Mouse (Mus musculus) effector memory CD4-positive, alpha-beta T cell, adult 7 months (primary cell): ENCODE data around the gene Pitpnb. TPM values are rescaled to one million over a fixed set of nuclear protein-coding genes. Genes with fewer than 3 reads are reported as not detected.

Experiments
- polyA plus RNA-seq: library from polyadenylated mRNA; unstranded; fragments of 100-300 nt; shearing (Covaris generic); gene quantifications from one replicate; pipeline ENCODE4 v1.2.1, GENCODE M21; 2017

Pitpnb gene
- polyA plus RNA-seq, result 66.1 TPM

DNA sequence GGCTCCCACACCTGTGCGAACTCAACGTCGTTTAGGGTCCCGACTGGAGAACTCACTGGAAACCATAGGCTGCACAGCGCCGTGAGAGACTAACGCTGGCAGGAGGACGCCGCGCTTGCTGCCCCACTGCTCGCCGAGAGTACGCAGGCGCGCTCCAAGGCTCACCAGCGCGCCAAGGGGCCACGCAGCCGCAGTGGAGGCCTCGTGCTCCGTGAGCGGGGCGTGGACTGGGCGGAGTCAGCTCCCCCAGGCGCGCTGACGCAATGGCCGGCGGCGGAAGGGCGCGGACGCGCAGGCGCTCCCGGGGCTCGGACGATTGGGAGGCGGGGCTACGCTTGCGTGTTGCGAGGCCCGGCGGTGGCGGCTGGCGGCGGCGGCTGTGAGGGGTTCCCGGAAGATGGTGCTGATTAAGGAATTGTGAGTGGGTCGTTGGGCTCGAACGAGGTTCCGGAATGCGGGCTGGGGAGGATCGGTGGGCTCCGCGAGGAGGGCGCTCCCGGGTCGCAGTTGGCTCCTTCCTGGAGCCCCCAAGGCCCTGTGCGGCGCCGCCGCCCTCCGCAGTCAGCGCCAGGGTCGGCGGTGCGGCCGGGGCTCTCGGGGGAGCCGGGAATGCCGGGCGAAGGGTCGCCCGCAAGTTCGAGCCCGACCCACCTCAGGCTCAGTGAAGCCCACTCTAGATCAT is at the start of gene Pitpnb:
Pitpnb (plus strand) TSS at position 347 of the 682 bp plus-strand sequence.

DNA sequence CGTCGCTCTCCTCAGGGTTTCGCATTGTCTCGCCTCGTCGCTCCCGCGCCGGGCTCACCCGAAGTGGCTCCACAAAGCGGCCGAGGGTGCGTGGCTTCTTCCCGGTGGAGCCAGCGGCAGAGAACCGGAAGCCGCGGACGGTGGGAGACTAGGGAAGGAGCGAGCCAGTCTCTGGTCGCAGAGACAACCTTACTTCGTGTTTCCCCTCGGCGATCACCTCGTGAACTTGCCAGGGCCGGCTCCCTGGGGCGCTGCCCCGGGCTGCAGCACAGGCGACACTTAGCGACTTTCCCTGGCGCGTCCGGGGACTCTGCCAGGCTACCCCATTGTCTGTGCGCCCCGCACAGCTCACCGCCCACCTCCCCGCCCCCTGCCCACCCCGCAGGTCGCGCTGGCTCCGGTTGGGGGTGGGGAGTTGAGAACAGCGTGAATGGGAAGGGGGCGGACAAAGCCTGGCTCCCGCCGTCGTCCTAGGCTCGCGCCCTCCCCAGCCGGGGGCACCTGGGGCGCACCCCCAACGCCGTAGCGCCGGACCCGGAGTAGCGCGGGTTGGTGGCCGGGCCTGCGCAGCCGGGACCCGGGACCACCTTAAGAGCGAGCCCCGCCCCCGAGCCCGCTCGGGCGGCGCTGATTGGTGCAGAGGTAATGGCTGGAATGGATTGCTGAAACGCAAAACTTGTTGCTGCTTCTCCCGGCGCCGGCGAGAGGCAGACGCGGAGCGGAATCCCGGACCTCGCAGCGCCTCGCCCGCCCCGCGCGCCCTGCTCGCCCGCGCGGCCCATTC is 86.2 kb downstream of the Pitpnb start, which contains the start of gene Mn1:
Mn1 (plus strand) TSS at position 772 of the 784 bp plus-strand sequence.

Other genes with a start within 250 kb of the Pitpnb start
- gene Mn1, start 86.6 kb downstream of the Pitpnb start, polyA plus RNA-seq, result 0.11 TPM